Mouse (Mus musculus): ENCODE results near the gene Susd6.

- TF ChIP-seq GATA1 (IDR thresholded peaks at IDR 0.05; ENCODE audit: borderline replicate concordance, low read length) = no peak
- TF ChIP-seq FLI1 (IDR thresholded peaks at IDR 0.05; ENCODE audit: low read length) = no peak
Measured at GRCm38 (mm10) chr12:80841618-80842017, 51.3 kb downstream of the Susd6 start.
